Mouse (Mus musculus) erythroblast, embryonic 14.5 days (primary cell): ENCODE measurements around the gene Trnau1ap.

Experiments
- GATA1 ChIP-seq: IDR thresholded peaks from 2 replicates; pipeline ENCODE4 v1.6.1; 2012; ENCODE audit warnings: low read length, inconsistent platforms, mixed read lengths
- TAL1 ChIP-seq: IDR thresholded peaks from 3 replicates; pipeline ENCODE4 v1.6.1; 2012; ENCODE audit warnings: low read length, inconsistent platforms, mixed read lengths

DNA sequence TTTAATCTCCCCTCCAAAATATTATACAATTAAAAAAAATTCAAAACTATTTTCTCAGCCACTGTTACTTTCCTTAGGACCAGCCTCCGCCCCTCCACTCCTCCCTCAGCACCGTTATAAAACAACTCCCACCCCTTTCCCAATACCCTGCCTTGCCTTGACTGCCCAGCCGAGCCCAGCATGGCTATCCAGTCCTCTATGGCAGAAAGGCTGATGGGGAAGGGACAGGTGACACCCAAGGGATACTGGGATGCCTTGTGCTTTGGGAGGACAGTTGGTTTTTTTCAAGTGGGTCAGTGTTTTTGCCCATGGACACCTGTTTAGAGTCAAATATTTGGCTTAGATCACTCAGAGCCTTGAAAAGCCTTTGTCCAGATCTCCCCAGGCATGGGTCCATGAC is 2.6 kb upstream of the Trnau1ap start:
- TF ChIP-seq GATA1 (no peak), TAL1 (no peak)
